Mouse (Mus musculus) ovary, postnatal 36 days (tissue): ENCODE data around the gene Apobr.

Source experiments
- DNase-seq: peaks from one replicate; pipeline ENCODE4 v3.0.0; 2022; ENCODE audit warnings: low spot score, mixed read lengths

Gene Apobr

DNA sequence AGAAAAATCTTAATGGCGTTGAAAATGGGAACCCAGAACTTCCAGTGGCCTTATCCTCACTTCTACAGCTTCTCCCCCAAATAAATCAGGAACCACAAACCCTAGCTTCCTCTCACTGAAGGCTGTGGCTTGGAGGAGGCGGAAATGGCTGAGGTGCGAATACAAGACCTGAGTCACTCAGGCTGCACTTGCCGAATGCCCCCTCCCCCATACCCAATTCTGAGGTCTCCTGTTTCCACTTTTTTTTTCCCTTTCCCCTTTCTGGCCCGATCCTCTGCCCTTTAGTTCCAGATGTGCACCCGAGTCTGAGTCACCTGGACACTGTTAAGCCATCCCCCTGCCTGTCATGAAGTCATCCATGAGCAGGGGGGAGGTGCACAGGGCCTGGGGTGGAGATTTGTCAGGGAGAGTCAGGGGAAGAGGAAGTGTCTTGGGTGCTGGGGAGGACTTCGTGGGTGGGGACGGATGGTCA lies at the start of gene Apobr:
Gene Apobr, plus strand, starts transcription at position 437 of the 472 bp plus-strand sequence.
- DNase-seq: no peak

DNA sequence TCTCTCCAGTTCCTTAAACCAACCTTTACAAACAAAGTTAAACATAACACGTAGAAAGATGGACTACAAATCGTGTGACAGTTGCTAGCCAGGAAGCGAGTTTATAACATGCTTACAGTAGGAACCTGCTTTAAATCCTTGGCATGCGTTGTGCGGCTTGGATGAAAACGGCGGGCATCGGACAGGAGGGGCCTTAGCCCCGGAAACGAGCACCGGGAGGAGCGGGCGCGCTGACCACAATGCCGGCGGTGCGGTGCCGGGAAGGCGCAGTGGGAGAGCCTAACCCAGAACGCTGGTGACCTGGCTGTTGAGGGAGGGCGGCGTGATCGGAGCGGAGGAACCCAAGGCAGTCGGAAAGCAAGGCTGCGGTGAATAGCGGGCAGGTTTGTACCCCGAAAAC lies 49.0 kb upstream of the Apobr start:
- DNase-seq: peak; percentile 31

- no peak for DNase-seq
Observed at GRCm38 (mm10) chr7:126536466-126536865, 48.3 kb upstream of the Apobr start.

DNA sequence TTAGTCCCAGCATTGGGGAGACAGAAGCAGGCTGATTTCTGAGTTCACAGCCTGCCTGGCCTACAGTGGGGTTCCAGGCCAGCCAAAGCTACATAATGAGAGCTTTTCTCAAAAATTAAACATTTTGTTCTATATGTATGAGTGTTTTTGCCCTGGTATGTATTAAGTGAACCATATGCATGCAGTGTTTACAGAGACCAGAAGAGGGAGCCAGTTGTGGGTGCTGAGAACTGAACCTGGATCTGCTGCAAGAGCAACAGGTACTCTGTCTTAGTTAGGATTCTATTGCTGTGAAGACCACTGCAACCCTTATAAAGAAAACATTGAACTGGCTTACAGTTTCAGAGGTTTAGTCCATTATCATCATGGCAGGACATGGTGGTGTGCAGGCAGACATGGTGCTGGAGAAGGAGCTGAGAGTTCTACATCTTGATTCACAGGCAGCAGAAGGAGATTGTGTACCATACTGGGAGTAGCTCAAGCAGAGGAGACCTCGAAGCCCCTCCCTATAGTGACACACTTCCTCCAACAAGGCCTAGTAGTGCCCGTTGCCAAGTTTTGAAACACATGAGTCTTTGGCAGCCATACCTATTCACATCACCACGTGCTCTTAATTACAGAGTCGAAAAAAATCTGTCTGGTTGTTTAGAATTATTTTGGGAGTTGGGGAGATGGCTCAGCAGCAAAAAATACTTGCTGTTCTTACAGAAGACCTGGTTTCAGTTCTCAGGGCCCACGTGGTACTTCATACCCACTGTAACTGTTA lies 46.7 kb upstream of the Apobr start:
- no peak for DNase-seq

DNA sequence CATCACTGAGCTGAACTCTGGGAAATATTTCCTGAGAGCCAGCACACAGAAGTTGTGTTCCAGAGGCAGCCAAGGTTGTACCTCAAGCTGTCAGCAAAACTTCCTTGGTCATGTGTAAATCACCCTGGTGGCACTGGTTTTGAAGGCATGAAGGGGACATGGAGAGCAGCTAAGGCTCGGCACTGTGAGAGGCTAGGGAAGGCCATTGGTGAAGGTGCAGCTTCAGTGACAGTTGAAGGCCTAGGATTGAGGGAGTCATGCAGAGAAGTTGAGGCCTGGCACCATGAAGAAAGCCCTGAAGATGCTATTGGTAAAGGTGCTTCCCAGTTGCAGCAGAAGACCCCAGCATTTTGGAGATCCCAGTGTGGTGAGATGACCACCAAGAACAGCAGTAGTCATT lies 43.1 kb upstream of the Apobr start:
- no peak for DNase-seq

DNA sequence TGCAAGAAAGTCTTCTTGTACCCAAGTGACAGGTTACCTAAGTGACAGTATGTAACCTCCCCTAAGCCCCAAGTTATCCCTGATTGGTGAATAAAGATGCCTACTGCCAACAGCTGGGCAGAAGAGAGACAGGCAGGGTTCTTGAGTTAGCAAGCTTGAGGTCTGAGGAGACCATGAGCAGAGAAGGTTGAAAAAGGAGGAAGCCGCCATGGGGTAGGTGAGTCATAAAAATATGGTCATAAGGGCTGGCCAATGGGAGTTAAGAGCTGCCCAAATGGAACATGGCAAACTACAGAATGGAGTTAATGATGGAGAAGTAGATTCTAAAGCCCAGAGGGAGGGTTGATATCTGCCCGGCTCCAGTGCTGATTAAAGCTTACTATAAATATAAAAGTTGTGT lies 39.1 kb upstream of the Apobr start:
- no peak for DNase-seq

DNA sequence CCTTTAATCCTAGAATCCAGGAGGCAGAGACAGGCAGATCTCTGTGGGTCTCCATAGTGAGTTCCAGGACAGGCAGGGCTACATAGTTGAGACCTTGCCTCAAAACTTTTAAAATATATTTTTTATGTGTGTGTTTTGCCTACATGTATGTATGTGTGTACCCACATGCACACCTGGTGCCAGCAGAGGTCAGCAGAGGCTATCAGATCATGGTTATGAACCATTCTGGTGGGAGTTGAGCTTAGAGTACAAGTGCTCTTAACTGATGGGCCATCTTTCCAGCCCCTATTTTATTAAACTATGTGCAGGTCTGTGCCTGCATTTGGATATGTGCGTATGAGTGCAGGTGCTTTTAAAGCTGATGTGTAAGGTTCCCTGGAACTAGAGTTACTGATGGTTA lies 29.9 kb upstream of the Apobr start:
- no peak for DNase-seq

GRCm38 (mm10) chr7:126556635-126557034 lies 28.1 kb upstream of the Apobr start:
- no peak for DNase-seq

- no peak for DNase-seq
Observed at GRCm38 (mm10) chr7:126565693-126566092, 19.0 kb upstream of the Apobr start.

DNA sequence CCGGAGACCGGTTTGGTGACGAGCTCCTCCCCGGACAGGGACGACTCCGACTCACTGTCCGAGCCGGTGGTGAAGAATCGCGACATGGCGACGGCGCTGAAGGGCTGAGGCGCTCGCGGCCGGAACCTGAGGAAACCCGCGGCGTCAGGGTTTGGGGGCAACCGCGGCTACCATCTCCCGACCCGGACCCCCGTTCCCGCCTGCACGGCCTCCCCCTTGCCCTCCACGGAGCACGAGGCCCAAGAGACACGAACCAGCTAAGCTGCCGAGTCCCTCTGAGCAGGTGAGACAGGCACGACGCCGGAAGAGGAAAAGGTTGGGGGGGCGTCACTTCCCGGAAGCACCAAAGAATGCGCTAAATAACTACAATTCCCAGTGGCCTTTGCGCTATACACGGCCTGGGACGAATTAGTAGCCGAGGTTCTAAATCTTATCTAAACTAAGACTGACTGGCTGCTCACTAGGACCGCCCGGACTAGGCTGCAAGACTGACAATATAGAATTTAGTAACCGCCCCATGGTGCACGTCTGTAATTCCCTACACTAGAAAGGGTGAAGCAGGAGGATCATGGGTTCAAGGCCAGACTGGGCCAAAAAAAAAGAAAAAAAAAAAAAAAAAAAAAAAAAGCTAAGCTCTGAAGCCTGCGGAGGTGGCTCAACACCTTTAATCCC lies 18.5 kb upstream of the Apobr start, which contains the start of gene Eif3c:
Gene Eif3c, minus strand, starts transcription at position 318 of the 672 bp plus-strand sequence.
- peak; percentile 79 for DNase-seq

DNA sequence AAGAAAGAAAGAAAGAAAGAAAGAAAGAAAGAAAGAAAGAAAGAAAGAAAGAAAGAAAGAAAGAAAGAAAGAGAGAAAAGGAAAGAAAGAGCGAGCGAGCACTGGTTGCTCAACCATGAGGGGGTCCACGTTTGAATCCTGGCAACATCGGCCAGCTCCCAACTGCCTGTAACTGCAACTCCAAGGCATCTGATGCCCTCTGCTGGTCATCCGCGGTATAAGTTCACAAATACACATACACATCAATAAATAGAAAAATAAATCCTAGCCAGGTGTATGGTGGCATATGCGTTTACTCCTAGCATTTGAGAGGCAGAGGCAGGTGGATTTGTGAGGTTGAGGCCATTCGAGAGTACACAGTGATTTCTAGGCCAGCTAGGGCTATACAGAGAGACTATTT lies 7.8 kb upstream of the Apobr start:
- DNase-seq: no peak

GRCm38 (mm10) chr7:126579172-126579571 lies 5.6 kb upstream of the Apobr start:
- DNase-seq: peak; percentile 55

GRCm38 (mm10) chr7:126581661-126582060 lies 3.1 kb upstream of the Apobr start:
- no peak for DNase-seq

GRCm38 (mm10) chr7:126582759-126583158 lies 2.0 kb upstream of the Apobr start:
- DNase-seq: peak; percentile 45

DNA sequence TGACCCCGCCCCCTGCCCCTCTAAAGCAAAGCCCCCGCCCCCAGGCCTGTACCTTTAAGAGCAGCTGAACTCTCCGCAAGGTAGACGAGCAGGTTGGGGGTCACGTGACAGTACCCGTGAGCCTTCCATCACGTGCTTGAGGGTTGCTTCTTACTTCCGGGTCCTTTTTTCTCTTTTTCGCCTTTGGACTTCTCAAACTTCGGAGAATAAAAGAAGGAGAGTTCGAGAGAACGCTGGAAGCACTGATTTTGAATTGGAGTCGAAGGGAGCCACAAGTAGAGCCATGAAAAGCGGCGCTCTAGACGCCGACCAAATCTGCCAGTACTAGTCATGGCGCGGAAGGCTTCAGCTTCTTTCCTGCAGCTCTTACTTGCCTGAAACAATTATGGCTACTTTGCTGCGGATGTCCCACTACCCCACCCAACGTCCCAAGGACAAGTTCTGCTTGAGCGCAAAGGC lies 1.5 kb upstream of the Apobr start:
- peak; percentile 80 for DNase-seq

GRCm38 (mm10) chr7:126583761-126584160 lies 981 bp upstream of the Apobr start:
- DNase-seq: no peak

DNA sequence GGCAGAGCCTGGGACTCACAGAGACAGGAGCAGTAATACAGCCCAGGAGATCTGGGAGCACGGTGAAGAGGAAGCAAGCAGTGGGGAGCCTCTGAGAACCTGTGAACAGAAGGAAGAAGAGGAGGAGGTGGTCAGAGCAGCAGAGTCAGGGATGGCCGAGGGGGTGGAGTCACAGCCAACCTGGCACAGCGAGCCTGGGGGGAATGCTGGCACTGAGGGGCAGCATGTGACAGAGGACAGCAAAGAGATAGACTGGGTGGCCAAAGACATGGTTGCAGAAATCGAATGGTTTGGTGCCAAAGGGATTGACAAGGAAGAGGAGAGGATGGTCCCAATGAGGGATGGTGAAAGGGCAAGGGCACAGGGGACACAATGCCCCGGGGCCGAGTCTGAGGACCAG lies 975 bp downstream of the Apobr start, which contains the start of gene Cln3:
Gene Cln3, minus strand, starts transcription at position 101 of the 400 bp plus-strand sequence.
- no peak for DNase-seq

- peak; percentile 51 for DNase-seq
Observed at GRCm38 (mm10) chr7:126586839-126587238, 2.1 kb downstream of the Apobr start.

DNA sequence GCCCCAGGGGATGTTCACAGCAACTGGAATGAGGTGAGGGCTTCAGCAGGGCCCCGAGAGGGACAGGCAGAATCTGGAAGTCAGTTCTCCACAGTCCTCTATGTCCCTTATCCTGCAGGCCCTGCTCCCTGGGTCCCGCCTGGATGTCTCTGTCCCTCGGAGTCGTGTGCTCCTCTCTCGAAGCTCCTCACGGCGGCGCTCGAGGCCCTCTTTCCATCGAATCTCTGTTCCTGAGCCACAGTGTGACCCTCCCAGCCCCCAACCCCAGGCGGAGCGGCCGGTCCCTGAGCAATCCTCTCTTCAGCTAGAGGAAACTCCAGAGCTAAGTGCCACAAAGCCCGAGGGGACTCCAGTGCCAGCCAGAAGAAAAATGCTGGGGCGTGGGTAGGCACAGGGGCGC lies 3.0 kb downstream of the Apobr start:
- peak; percentile 76 for DNase-seq

DNA sequence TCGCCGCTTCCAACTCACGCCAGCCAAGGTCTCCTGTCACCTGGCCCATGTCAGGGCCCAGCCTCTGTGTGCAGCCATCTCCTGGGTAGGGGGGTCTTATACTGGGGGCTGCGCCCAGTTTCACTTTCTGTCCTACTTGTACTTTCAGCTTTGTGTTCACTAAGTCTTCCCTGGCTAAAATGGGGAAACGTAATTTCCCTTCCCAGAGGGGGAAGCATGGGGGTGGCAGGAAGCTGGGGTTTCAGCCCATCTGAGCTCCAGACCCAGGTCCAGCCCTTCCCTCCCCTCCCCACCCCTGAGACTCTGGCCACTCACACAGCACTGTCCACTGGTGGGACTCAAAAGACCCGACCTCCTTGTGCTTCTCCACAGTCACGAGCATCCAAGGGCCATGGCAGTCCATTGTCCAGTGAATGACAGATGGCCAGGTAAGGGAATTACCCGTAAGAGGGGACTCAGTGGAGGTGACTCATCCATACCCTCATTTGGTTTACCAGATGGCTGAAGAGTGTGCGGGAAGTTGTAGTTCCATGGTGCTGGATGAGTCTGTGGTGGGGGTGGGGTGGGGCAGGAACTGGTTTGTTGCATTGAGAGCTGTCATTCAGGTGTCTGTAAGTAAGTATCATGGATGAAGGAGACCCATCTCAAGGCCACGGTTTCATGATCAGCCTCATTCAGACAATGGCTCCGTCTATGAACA lies 10.3 kb downstream of the Apobr start, which contains the start of gene Il27:
Gene Il27, minus strand, starts transcription at position 80 of the 700 bp plus-strand sequence.
- DNase-seq: no peak

DNA sequence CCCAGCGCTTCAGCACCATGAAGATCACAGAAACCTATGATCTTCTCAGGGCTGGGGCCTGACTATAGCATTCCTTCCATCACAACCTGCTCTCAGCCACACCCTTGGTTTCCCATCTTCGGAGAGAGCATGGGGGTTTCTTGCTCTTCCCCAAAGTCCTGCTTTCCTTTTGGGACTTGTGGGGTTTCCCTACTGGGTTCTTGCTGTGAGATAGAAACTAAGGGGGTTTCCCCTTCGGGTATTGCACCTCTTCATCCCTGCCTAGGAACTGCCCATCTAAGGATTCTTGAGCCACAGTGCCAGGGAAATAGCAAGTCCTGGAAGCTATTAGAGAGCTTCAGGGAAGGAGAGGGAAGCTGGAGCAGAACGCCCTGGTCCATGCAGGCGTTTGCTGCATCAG lies 11.1 kb downstream of the Apobr start:
- DNase-seq: no peak

GRCm38 (mm10) chr7:126596414-126596813 lies 11.7 kb downstream of the Apobr start:
- DNase-seq: no peak
